In the genomic region with DNA sequence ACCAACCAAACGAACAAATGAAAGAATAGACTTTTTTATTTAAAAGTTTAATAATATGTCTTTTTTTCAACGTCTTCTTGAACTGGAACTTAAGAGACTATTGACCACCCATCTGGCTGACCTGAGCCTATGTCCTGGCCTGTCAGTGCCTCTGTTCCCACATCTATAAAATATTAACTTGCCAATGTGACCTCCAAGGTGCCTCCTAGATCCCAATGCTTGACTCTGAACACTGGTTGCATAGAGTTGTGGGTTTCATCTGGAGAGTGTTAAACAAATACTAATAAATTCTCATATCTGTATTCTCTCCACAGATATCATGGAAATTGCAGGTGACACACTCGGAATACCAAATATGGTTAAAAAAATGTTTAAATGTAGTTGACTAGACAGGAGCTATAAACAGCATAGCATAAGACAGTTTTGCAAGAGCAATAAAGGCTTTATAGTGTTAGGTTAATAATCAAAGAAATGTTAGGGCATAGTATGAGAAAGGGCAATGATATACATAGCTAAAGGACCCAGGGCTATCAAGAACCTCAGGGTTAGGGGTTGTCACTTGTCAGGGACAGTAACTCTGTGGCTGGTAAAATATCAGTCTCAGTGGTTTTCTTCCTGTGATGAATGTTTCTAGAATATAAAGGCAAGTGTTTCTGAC, we compare ENCODE assay signal across 23 mouse cellular contexts. TPM values are rescaled to one million over a fixed set of nuclear protein-coding genes. Genes with fewer than 3 reads are reported as not detected.
DNase-seq lines count a peak whose midpoint lies in the region; ATAC-seq and TF ChIP-seq lines count a peak whose summit lies in the region.
"Had no signal": no experiment of that assay in that cellular context is flagged by ENCODE, and none has a peak within 500 bp of the region (broad histone marks: within the 10 kb centered on the region; RNA-seq: fewer than 3 reads in every experiment).

No protein-coding gene starts in this region.

- no peaks in the 10 kb centered on the region for H3K9me3 ChIP-seq in intestine, embryonic 15.5 days
- no peaks in the 10 kb centered on the region for H3K9me3 ChIP-seq in intestine, embryonic 16.5 days (ENCODE audit: control insufficient read depth, low read length)
- H3K9me3 ChIP-seq in hindbrain, postnatal 0 days (ENCODE audit: low read length) = no peaks in the 10 kb centered on the region
- H3K9me3 ChIP-seq: embryonic facial prominence, embryonic 13.5 days; embryonic facial prominence, embryonic 15.5 days; forebrain, embryonic 10.5 days; forebrain, embryonic 12.5 days had no signal

- DNase-seq in kidney, adult 9 months = peak; percentile 58
- no peak for DNase-seq in kidney, postnatal 4 days
- no peak for DNase-seq in hindbrain, postnatal 0 days (ENCODE audit: low spot score)
- DNase-seq in lung, adult 2 months = no peak
- DNase-seq: adrenal gland, adult 2 months; adrenal gland, postnatal 10 days; adrenal gland, postnatal 25 days; cerebellum, adult 11 months; cerebellum, adult 18-20 months; cerebellum, adult 8-10 months; cerebellum, adult 9-11 months; cerebellum, postnatal 14 days; cerebellum, postnatal 36 days; embryo, embryonic 11 days had no signal

- ATAC-seq in intestine, embryonic 15.5 days = peak; percentile 88
- peak; percentile 89 for ATAC-seq in intestine, embryonic 16.5 days
- ATAC-seq in hindbrain, postnatal 0 days = no peak
- ATAC-seq: forebrain, embryonic 14.5 days had no signal

- H3K27me3 ChIP-seq in intestine, embryonic 15.5 days (replicated peaks) = no peaks in the 10 kb centered on the region
- H3K27me3 ChIP-seq in intestine, embryonic 16.5 days (replicated peaks; ENCODE audit: control insufficient read depth, insufficient read depth, low read length) = no peaks in the 10 kb centered on the region
- H3K27me3 ChIP-seq in small intestine, adult 2 months (ENCODE audit: control insufficient read depth, insufficient read depth, low read length) = no peaks in the 10 kb centered on the region
- no peaks in the 10 kb centered on the region for H3K27me3 ChIP-seq in hindbrain, postnatal 0 days (ENCODE audit: insufficient read depth, low read length)
- H3K27me3 ChIP-seq: embryonic facial prominence, embryonic 13.5 days; embryonic facial prominence, embryonic 15.5 days; forebrain, embryonic 12.5 days had no signal

- 0 out of 2 replicates have a peak, but pooled peaks cover 5% of the 10 kb centered on the region for H3K4me1 ChIP-seq in intestine, embryonic 15.5 days (replicated peaks)
- H3K4me1 ChIP-seq in intestine, embryonic 16.5 days (ENCODE audit: control insufficient read depth, insufficient read depth, low read length) = peaks cover 10% of the 10 kb centered on the region; the same call in 1 of the 2 replicates
- H3K4me1 ChIP-seq in small intestine, adult 2 months (ENCODE audit: control insufficient read depth, insufficient read depth, insufficient read length, low read length) = peaks cover 8% of the 10 kb centered on the region; the same call in 1 of the 2 replicates
- H3K4me1 ChIP-seq in hindbrain, postnatal 0 days (ENCODE audit: insufficient read depth, low read length) = no peaks in the 10 kb centered on the region
- no peaks in the 10 kb centered on the region for H3K4me1 ChIP-seq in lung, adult 2 months (ENCODE audit: control insufficient read depth, insufficient read depth, low read length)
- H3K4me1 ChIP-seq: forebrain, embryonic 10.5 days; forebrain, embryonic 12.5 days had no signal

- 72% methylated on average over 3 of the region's 3 CpGs for WGBS in intestine, embryonic 15.5 days
- 60% methylated on average over 3 of the region's 3 CpGs for WGBS in intestine, embryonic 16.5 days
- WGBS in small intestine, adult 2 months = 40% methylated on average over 3 of the region's 3 CpGs
- WGBS in hindbrain, postnatal 0 days = 84% methylated on average over 3 of the region's 3 CpGs
- 83% methylated on average over 3 of the region's 3 CpGs for WGBS in lung, adult 2 months

- no peak overlapping the region for H3K4me2 ChIP-seq in intestine, embryonic 15.5 days (replicated peaks)
- H3K4me2 ChIP-seq in intestine, embryonic 16.5 days (ENCODE audit: low read depth, low read length) = no peak overlapping the region
- H3K4me2 ChIP-seq in hindbrain, postnatal 0 days (ENCODE audit: low read depth, low read length) = no peak overlapping the region
- H3K4me2 ChIP-seq: embryonic facial prominence, embryonic 13.5 days; embryonic facial prominence, embryonic 15.5 days; forebrain, embryonic 12.5 days had no signal

- H3K36me3 ChIP-seq in intestine, embryonic 15.5 days = no peaks in the 10 kb centered on the region
- no peaks in the 10 kb centered on the region for H3K36me3 ChIP-seq in intestine, embryonic 16.5 days (ENCODE audit: control insufficient read depth, insufficient read depth, low read length)
- no peaks in the 10 kb centered on the region for H3K36me3 ChIP-seq in small intestine, adult 2 months (ENCODE audit: control insufficient read depth, insufficient read depth, low read length)
- H3K36me3 ChIP-seq in hindbrain, postnatal 0 days (ENCODE audit: insufficient read depth, low read length) = no peaks in the 10 kb centered on the region
- H3K36me3 ChIP-seq: embryonic facial prominence, embryonic 13.5 days; embryonic facial prominence, embryonic 15.5 days; forebrain, embryonic 10.5 days; forebrain, embryonic 12.5 days had no signal

- H3K27ac ChIP-seq in intestine, embryonic 15.5 days = peak overlapping the region; percentile 72
- peak overlapping the region; percentile 78 for H3K27ac ChIP-seq in intestine, embryonic 16.5 days (ENCODE audit: low read length)
- H3K27ac ChIP-seq in small intestine, adult 2 months (ENCODE audit: insufficient read depth, low read depth, low read length) = peak overlapping the region; percentile 44; the same call in 1 of the 2 replicates
- H3K27ac ChIP-seq in hindbrain, postnatal 0 days = no peak overlapping the region
- H3K27ac ChIP-seq: embryonic facial prominence, embryonic 13.5 days; embryonic facial prominence, embryonic 15.5 days; forebrain, embryonic 10.5 days; forebrain, embryonic 12.5 days had no signal

- no peak for TF ChIP-seq CTCF in small intestine, adult 2 months (IDR thresholded peaks at IDR 0.05; ENCODE audit: extremely low read depth, insufficient read length, insufficient replicate concordance, low read depth, low read length)
- TF ChIP-seq CTCF in hindbrain, postnatal 0 days (IDR thresholded peaks at IDR 0.05; ENCODE audit: low read depth) = no peak
- no peak for TF ChIP-seq CTCF in lung, adult 2 months (IDR thresholded peaks at IDR 0.05; ENCODE audit: insufficient read depth, low read length)

- no peak for TF ChIP-seq POLR2A in small intestine, adult 2 months (IDR thresholded peaks at IDR 0.05; ENCODE audit: low read depth, low read length)
- TF ChIP-seq POLR2A in lung, adult 2 months (IDR thresholded peaks at IDR 0.05; ENCODE audit: borderline replicate concordance, extremely low read depth, low read depth, low read length) = no peak

- H3K4me3 ChIP-seq in intestine, embryonic 15.5 days (replicated peaks) = no peak overlapping the region
- no peak overlapping the region for H3K4me3 ChIP-seq in intestine, embryonic 16.5 days (ENCODE audit: low read length)
- no peak overlapping the region for H3K4me3 ChIP-seq in small intestine, adult 2 months (ENCODE audit: low read depth, low read length)
- no peak overlapping the region for H3K4me3 ChIP-seq in hindbrain, postnatal 0 days (ENCODE audit: low read length)
- H3K4me3 ChIP-seq in lung, adult 2 months (replicated peaks; ENCODE audit: extremely low read depth, low read depth, low read length) = no peak overlapping the region
- H3K4me3 ChIP-seq: embryonic facial prominence, embryonic 13.5 days; embryonic facial prominence, embryonic 15.5 days; erythroblast, embryonic 14.5 days; forebrain, embryonic 10.5 days; forebrain, embryonic 12.5 days had no signal

- H3K9ac ChIP-seq in intestine, embryonic 15.5 days = no peak overlapping the region
- no peak overlapping the region for H3K9ac ChIP-seq in intestine, embryonic 16.5 days (ENCODE audit: low read depth, low read length)
- H3K9ac ChIP-seq in hindbrain, postnatal 0 days (replicated peaks; ENCODE audit: low read length) = no peak overlapping the region
- H3K9ac ChIP-seq: embryonic facial prominence, embryonic 13.5 days; embryonic facial prominence, embryonic 15.5 days; forebrain, embryonic 12.5 days had no signal

RNA-seq across cellular contexts. Expression of a gene that starts 16.0 kb away (rescaled TPM):
- polyA plus RNA-seq in intestine, embryonic 15.5 days (2015; fragmentation: Nextera tagmentation; extraction: Ambion mirVana) = 34.8 and 39.5 TPM in 2 replicates
- 21.0 and 22.9 TPM in 2 replicates for polyA plus RNA-seq in intestine, embryonic 16.5 days (2015; fragmentation: Nextera tagmentation; extraction: Ambion mirVana)
- 4.6 and 32.8 TPM in 2 replicates for polyA plus RNA-seq in small intestine, adult 2 months (2012; rRNA removed)
- 134 and 152 TPM in 2 replicates for total RNA-seq in hindbrain, postnatal 0 days (2014; rRNA removed)
- polyA plus RNA-seq in hindbrain, postnatal 0 days (2015; fragmentation: Nextera tagmentation; extraction: Ambion mirVana) = 24.7 and 25.7 TPM in 2 replicates
- polyA plus RNA-seq in lung, adult 2 months (2012; rRNA removed) = 11.1 and 20.0 TPM in 2 replicates
